Mouse (Mus musculus): ENCODE measurements around the gene Srpr. TPM values are rescaled to one million over a fixed set of nuclear protein-coding genes. Genes with fewer than 3 reads are reported as not detected.

Srpr gene
- polyA plus RNA-seq, 1 experiment, result 39.7 TPM

DNA sequence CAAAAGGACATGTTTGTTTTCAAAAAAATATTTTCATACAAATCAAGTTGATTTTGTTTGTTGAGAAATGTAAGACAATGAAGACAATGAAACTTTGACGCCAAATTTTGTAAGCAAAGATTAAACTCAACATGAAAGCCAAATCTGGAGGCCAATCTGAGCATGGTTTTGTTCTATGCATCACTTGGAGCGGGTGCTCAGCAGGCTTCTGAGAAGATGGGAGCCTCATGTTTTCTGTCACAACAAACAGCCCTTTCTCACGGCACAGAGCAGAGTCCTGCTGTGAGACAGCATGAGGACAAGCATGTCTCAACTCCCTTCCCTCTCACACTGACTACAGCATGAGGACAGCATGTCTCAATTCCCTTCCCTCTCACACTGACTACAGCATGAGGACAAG is 36.0 kb downstream of the Srpr start:
- Histone ChIP-seq H3K4me1 (ENCODE audit: control insufficient read depth, insufficient read depth, insufficient read length, low read length) (no peaks in the 10 kb centered on the region), H3K27ac (ENCODE audit: insufficient read depth, low read depth, low read length) (no peak overlapping the region), H3K4me3 (ENCODE audit: low read depth, low read length) (no peak overlapping the region), H3K36me3 (ENCODE audit: control insufficient read depth, insufficient read depth, low read length) (peaks cover 39% of the 10 kb centered on the region), H3K27me3 (ENCODE audit: control insufficient read depth, insufficient read depth, low read length) (no peaks in the 10 kb centered on the region)
- 81% methylated on average over 3 of the region's 3 CpGs for WGBS
- TF ChIP-seq CTCF (IDR thresholded peaks at IDR 0.05; ENCODE audit: extremely low read depth, insufficient read length, insufficient replicate concordance, low read depth, low read length) (no peak), POLR2A (IDR thresholded peaks at IDR 0.05; ENCODE audit: low read depth, low read length) (no peak)

DNA sequence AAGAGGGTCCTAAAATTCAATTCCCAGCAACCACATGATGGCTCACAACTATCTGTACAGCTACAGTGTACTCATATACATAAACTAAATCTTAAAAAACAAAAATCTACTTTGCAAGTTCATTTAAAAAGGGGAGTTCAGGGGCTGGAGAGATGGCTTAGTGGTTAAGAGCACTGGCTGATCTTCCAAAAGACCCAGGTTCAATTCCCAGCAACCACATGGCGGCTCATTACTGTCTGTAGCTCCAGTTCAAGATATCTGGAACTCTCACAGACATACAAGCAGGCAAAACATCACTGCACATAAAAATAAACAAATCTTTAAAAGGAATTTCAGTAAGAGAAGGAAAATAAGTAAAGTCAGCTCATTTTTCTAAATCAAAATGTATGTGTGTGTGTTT is 38.4 kb downstream of the Srpr start:
- WGBS, result 94% methylated on average over 1 of the region's 1 CpGs
- Histone ChIP-seq H3K4me1 (ENCODE audit: control insufficient read depth, insufficient read depth, insufficient read length, low read length) (no peaks in the 10 kb centered on the region), H3K27me3 (ENCODE audit: control insufficient read depth, insufficient read depth, low read length) (no peaks in the 10 kb centered on the region), H3K36me3 (ENCODE audit: control insufficient read depth, insufficient read depth, low read length) (peaks cover 26% of the 10 kb centered on the region), H3K27ac (ENCODE audit: insufficient read depth, low read depth, low read length) (no peak overlapping the region), H3K4me3 (ENCODE audit: low read depth, low read length) (no peak overlapping the region)
- no peak for TF ChIP-seq POLR2A (IDR thresholded peaks at IDR 0.05; ENCODE audit: low read depth, low read length)
- TF ChIP-seq CTCF (IDR thresholded peaks at IDR 0.05; ENCODE audit: extremely low read depth, insufficient read length, insufficient replicate concordance, low read depth, low read length), result no peak

DNA sequence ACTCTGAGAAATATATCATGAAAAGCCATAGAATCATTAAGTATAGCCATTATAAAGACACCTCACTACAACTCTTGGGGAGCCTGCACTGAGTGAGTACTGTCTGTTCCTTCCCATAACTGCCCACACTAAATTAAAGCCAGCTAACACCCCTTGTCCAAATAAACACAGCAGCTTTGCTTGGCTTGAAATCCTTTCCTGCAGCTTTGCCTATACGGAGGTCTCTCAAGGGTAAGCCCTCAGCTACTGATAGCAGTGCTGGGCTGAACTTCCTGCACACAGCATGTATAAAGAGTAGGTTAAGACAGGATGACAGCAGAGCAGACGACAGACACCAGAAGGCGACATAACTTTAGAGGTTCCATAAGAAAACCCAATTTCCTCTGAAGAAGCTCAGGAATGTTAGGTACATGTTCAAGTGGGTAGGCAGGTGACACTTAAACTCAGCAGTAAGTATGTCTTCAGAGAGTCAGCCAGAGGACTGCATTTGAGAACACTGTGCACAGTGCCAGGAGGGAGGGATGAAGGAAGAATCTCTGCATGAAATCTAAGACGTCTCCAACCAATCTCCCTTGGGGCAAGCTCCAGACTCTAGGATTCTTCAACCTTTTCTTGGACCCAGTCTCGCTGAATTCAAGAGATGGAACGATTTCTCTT is 39.1 kb downstream of the Srpr start:
- WGBS, result 80% methylated on average over 6 of the region's 6 CpGs
- no peaks in the 10 kb centered on the region for H3K27me3 ChIP-seq (ENCODE audit: control insufficient read depth, insufficient read depth, low read length)
- no peaks in the 10 kb centered on the region for H3K4me1 ChIP-seq (ENCODE audit: control insufficient read depth, insufficient read depth, insufficient read length, low read length)
- H3K27ac ChIP-seq (ENCODE audit: insufficient read depth, low read depth, low read length), result no peak overlapping the region
- H3K4me3 ChIP-seq (ENCODE audit: low read depth, low read length), result no peak overlapping the region
- peaks cover 23% of the 10 kb centered on the region for H3K36me3 ChIP-seq (ENCODE audit: control insufficient read depth, insufficient read depth, low read length)
- TF ChIP-seq CTCF (IDR thresholded peaks at IDR 0.05; ENCODE audit: extremely low read depth, insufficient read length, insufficient replicate concordance, low read depth, low read length) (no peak), POLR2A (IDR thresholded peaks at IDR 0.05; ENCODE audit: low read depth, low read length) (no peak)

DNA sequence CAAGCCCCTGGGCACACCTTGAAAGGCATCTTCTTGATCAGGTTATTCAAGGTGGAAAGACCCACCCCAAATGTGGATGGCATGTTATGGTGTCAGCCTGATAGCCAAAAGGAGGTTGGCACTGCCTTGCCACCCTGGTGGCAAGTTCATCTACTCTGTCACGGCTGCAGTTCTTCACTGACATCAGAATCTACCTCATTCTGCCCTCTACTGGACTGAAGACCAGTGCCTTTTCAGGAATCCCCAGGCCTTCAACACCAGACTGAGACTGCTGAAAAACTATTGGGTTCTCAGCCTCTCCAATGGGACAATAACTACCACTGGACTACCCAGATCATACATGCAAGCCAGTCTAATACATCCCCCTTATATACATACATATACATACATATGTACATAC is 39.8 kb downstream of the Srpr start:
- WGBS, result 64% methylated on average over 1 of the region's 1 CpGs
- Histone ChIP-seq H3K4me3 (ENCODE audit: low read depth, low read length) (no peak overlapping the region), H3K27me3 (ENCODE audit: control insufficient read depth, insufficient read depth, low read length) (no peaks in the 10 kb centered on the region), H3K4me1 (ENCODE audit: control insufficient read depth, insufficient read depth, insufficient read length, low read length) (no peaks in the 10 kb centered on the region), H3K27ac (ENCODE audit: insufficient read depth, low read depth, low read length) (no peak overlapping the region), H3K36me3 (ENCODE audit: control insufficient read depth, insufficient read depth, low read length) (peaks cover 17% of the 10 kb centered on the region)
- TF ChIP-seq CTCF (IDR thresholded peaks at IDR 0.05; ENCODE audit: extremely low read depth, insufficient read length, insufficient replicate concordance, low read depth, low read length), result no peak
- TF ChIP-seq POLR2A (IDR thresholded peaks at IDR 0.05; ENCODE audit: low read depth, low read length), result no peak

DNA sequence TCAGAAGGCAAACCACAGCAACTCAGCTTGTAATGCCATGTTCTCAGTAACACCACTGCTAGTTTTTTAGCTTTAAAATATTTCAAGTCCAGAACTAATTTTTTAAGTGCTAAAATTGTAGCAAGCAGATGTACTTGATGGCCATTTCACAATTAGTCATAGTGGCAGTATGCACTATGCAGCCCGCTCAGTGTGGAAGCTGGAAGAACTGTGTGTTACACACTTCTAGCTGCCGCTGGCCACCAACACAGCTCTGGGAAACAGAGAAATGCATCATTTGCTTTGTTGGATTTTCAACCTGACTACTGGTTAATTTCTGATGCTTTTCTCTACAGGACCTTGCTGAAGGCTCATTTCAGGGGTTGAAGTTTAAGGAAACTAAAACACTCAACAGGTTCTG is 47.4 kb downstream of the Srpr start:
- H3K4me1 ChIP-seq (ENCODE audit: control insufficient read depth, insufficient read depth, insufficient read length, low read length), result no peaks in the 10 kb centered on the region
- H3K4me3 ChIP-seq (ENCODE audit: low read depth, low read length), result no peak overlapping the region
- TF ChIP-seq POLR2A (IDR thresholded peaks at IDR 0.05; ENCODE audit: low read depth, low read length) (no peak), CTCF (IDR thresholded peaks at IDR 0.05; ENCODE audit: extremely low read depth, insufficient read length, insufficient replicate concordance, low read depth, low read length) (no peak)
- H3K36me3 ChIP-seq (ENCODE audit: control insufficient read depth, insufficient read depth, low read length), result peaks cover 5% of the 10 kb centered on the region
- H3K27ac ChIP-seq (ENCODE audit: insufficient read depth, low read depth, low read length), result no peak overlapping the region
- no peaks in the 10 kb centered on the region for H3K27me3 ChIP-seq (ENCODE audit: control insufficient read depth, insufficient read depth, low read length)
- WGBS, result 98% methylated on average over 2 of the region's 2 CpGs

DNA sequence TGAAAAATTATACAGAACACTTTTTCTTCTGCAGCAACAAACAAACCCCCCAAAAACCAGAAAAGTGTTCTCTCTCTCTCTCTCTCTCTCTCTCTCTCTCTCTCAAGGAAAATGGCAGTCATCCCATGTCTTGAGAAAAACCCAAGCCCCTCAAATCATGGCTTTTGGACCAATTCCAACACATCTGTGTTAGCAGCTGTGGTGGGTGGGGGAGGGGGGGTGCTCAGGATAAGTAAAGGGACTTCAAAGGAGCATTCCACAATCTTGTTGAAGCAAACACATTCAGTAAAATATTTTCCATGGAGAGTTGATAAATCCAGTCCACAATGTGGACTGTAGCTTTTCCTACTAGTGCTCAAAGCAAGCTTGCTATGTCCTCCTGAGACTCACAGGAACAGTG is 49.5 kb downstream of the Srpr start:
- no peaks in the 10 kb centered on the region for H3K4me1 ChIP-seq (ENCODE audit: control insufficient read depth, insufficient read depth, insufficient read length, low read length)
- no peak overlapping the region for H3K4me3 ChIP-seq (ENCODE audit: low read depth, low read length)
- H3K36me3 ChIP-seq (ENCODE audit: control insufficient read depth, insufficient read depth, low read length), result peaks cover 3% of the 10 kb centered on the region
- no peak overlapping the region for H3K27ac ChIP-seq (ENCODE audit: insufficient read depth, low read depth, low read length)
- TF ChIP-seq CTCF (IDR thresholded peaks at IDR 0.05; ENCODE audit: extremely low read depth, insufficient read length, insufficient replicate concordance, low read depth, low read length), result no peak
- TF ChIP-seq POLR2A (IDR thresholded peaks at IDR 0.05; ENCODE audit: low read depth, low read length), result no peak
- no peaks in the 10 kb centered on the region for H3K27me3 ChIP-seq (ENCODE audit: control insufficient read depth, insufficient read depth, low read length)

DNA sequence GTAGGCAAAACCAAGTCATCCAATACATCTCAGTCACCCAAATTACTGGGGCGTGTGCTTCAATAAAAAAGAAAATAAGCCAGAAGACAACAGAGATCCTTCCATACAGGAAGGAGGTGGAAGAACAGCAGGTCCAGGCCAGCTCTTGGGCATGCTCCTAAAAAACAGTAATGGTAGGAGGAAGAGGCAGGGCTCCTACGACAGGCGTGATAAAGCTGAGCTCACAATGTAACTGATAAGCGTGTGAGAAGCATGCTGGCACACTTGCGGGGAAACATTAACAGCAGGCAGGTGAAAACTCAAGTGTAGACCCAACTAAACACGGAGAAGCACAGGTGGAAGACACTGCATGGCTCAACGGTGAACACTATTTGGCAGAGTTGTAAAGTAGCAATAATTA is 57.4 kb downstream of the Srpr start:
- Histone ChIP-seq H3K4me1 (ENCODE audit: control insufficient read depth, insufficient read depth, insufficient read length, low read length) (peaks cover 12% of the 10 kb centered on the region; the same call in 1 of the 2 replicates), H3K27me3 (ENCODE audit: control insufficient read depth, insufficient read depth, low read length) (no peaks in the 10 kb centered on the region), H3K27ac (ENCODE audit: insufficient read depth, low read depth, low read length) (peak overlapping the region; percentile 57), H3K4me3 (ENCODE audit: low read depth, low read length) (no peak overlapping the region), H3K36me3 (ENCODE audit: control insufficient read depth, insufficient read depth, low read length) (peaks cover 7% of the 10 kb centered on the region; the same call in 1 of the 2 replicates)
- WGBS, result 34% methylated on average over 7 of the region's 7 CpGs
- no peak for TF ChIP-seq CTCF (IDR thresholded peaks at IDR 0.05; ENCODE audit: extremely low read depth, insufficient read length, insufficient replicate concordance, low read depth, low read length)
- no peak for TF ChIP-seq POLR2A (IDR thresholded peaks at IDR 0.05; ENCODE audit: low read depth, low read length)
